Mouse (Mus musculus): Measurements from ENCODE around the gene Hist1h2bb. TPM values are rescaled to one million over a fixed set of nuclear protein-coding genes. Genes with fewer than 3 reads are reported as not detected.
"Not testable (repeated sequence)": the region's sequence is repeated elsewhere in the genome, so short reads cannot be mapped to it uniquely, and the experiment has no call there.

Hist1h2bb gene
- polyA plus RNA-seq, 1 experiment from 2014 or later: 0.41 TPM

DNA sequence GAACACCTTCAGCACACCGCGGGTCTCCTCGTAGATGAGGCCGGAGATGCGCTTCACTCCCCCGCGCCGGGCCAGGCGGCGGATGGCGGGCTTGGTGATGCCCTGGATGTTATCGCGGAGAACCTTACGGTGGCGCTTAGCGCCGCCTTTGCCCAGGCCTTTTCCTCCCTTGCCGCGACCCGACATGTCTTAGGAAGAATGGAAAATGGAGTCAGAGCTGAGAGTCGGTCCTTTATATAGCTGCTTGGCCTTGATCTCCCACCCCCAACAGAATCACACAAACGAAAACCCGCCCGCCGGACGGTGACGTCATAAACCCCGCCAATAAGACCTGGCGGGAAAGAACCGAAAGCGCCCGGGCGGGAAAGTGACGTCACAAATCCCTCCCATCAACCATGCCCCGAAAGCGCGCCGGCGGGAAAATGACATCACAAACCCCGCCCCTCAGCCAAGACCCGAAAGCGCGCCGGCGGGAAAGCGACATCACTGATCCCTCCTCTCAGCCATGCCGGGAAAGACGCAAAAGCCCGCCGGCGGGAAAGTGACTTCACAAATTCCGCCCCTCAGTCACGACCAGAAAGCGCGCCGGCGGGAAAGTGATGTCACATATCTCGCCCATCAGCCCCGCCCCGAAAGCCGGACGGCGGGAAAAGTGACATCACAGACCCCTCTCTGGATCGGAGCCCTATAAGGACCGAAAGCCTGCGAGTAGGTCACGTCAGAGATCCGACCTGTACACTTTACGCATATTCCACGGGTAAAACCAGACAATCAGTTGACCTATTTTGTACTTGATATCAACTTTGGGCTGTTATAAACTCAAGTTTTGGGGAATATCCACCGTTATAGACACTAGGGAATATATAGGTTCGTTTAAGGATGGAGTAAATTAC, 14.7 kb downstream of the Hist1h2bb start, which contains the start of gene Hist1h4a:
Gene Hist1h4a (minus strand): TSS at position 259 of the 893 bp plus-strand sequence.
- ChIA-PET POLR2A (interaction anchor here (0.7 kb wide), 1 partner anchor 10 kb away, joined by 3 read pairs; the partner anchor contains the start of gene Hist1h3b), CTCF (no interaction called here)
- ATAC-seq (peak; percentile 32), DNase-seq (ENCODE audit: low read depth, low spot score) (peak; percentile 94)
- H3K27me3 ChIP-seq: no peaks in the 10 kb centered on the region
- in situ Hi-C loops (cut with MboI; ENCODE audit: low pct_unique_long_range_greater_than_20kb): loop anchor here (25.0 kb wide), 1 partner anchor 1974 kb away; the partner anchor contains the start of genes Hist1h1b, Hist1h2an, Hist1h2bp and Hist1h3i
- TF ChIP-seq CTCF (IDR thresholded peaks at IDR 0.05): no peak

DNA sequence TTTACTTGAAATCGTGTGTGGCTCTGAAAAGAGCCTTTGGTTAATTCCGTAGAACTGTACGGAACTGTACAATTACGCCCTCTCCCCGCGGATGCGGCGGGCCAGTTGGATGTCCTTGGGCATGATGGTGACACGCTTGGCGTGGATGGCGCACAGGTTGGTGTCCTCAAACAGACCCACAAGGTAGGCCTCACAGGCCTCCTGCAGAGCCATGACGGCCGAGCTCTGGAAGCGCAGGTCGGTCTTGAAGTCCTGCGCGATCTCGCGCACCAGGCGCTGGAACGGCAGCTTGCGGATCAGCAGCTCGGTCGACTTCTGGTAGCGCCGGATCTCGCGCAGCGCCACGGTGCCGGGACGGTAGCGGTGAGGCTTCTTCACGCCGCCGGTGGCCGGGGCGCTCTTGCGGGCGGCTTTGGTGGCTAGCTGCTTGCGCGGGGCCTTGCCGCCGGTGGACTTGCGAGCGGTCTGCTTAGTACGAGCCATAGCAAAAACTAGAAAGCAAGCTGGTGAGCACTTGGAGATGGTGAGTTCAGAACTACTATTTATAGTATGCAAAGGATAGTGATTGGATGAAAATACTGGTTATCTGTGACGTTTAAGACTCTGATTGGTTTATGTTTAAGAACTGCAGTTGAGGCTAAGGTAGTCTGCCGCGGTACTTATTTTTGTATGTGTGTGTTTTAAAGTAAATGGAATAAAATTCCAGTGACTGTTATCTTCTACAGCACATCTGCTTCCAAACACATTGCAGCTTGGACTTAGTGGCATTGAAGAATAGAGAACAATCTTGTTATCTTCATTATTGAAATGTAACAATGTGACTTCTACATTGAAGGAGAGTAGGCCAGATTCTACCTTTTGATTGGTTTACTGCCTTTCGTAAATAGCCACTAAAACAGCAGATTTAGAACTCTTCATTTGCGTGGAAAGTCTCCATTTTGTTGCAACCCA, 15.6 kb downstream of the Hist1h2bb start, which contains the start of gene Hist1h3a:
Gene Hist1h3a (minus strand): TSS at position 516 of the 951 bp plus-strand sequence.
- peak; percentile 95 for DNase-seq (ENCODE audit: low read depth, low spot score)
- in situ Hi-C loops (cut with MboI; ENCODE audit: low pct_unique_long_range_greater_than_20kb): loop anchor here (25.0 kb wide), 1 partner anchor 1975 kb away; the partner anchor contains the start of genes Hist1h1b, Hist1h2an, Hist1h2bp and Hist1h3i
- ChIA-PET POLR2A (interaction anchor here (1.7 kb wide), 1 partner anchor 21 kb away, joined by 4 read pairs; no protein-coding TSS in a partner anchor), CTCF (interaction anchor here (1.2 kb wide), 1 partner anchor 8 kb away, joined by 4 read pairs; no protein-coding TSS in a partner anchor)
- peak; percentile 63 for ATAC-seq
- not testable (repeated sequence) for H3K27me3 ChIP-seq

DNA sequence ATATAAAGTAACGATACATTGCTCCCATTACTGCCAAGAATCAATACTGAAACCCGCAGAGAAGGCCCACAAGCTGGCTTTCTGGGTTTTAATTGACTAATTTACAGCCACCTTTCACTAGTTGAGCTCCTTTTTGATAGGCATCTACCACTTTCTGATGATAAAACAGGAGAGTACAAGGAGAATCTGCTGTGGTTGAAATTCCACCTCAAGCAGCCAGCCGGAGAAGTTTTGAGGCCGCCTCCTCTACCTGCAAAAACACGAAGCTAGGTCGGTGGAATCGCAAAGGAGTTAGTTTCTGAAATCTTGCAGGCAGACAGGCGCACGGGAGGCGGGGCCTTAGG, 16.7 kb downstream of the Hist1h2bb start:
- in situ Hi-C loops (cut with MboI; ENCODE audit: low pct_unique_long_range_greater_than_20kb): loop anchor here (25.0 kb wide), 1 partner anchor 1976 kb away; the partner anchor contains the start of genes Hist1h1b, Hist1h2an, Hist1h2bp and Hist1h3i
- CTCF ChIA-PET: interaction anchor here (1.2 kb wide), 1 partner anchor 10 kb away, joined by 4 read pairs; no protein-coding TSS in a partner anchor
- ATAC-seq (no peak), DNase-seq (ENCODE audit: low read depth, low spot score) (no peak)
- POLR2A ChIA-PET: interaction anchor here (0.9 to 1.7 kb wide), 3 partner anchors 9 to 22 kb away, joined by 3 to 4 read pairs (median 4); no protein-coding TSS in a partner anchor
- TF ChIP-seq CTCF (IDR thresholded peaks at IDR 0.05): no peak
- no peaks in the 10 kb centered on the region for H3K27me3 ChIP-seq

DNA sequence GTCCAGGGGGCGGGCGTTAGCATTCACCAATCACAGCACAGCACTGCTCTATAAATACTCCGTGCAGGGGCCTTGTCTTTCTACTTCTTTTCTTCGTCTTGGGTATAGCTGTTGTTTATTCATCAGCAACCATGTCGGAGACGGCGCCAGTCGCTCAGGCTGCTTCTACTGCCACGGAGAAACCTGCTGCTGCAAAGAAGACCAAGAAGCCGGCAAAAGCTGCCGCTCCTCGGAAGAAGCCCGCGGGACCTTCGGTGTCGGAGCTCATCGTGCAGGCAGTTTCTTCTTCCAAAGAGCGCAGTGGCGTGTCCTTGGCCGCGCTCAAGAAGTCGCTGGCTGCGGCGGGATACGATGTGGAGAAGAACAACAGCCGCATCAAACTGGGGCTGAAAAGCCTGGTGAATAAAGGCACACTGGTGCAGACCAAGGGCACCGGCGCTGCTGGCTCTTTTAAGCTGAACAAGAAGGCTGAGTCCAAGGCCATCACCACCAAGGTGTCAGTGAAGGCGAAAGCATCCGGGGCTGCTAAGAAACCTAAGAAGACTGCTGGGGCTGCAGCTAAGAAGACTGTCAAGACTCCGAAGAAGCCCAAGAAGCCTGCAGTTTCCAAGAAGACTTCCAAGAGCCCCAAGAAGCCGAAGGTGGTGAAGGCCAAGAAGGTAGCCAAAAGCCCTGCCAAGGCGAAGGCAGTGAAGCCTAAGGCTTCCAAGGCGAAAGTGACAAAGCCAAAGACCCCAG, 17.2 kb downstream of the Hist1h2bb start, which contains the start of gene Hist1h1a:
Gene Hist1h1a (plus strand): TSS at position 81 of the 738 bp plus-strand sequence.
- CTCF ChIA-PET: interaction anchor here (1.2 kb wide), 1 partner anchor 10 kb away, joined by 4 read pairs; no protein-coding TSS in a partner anchor
- no peaks in the 10 kb centered on the region for H3K27me3 ChIP-seq
- POLR2A ChIA-PET: interaction anchor here (0.9 to 1.7 kb wide), 3 partner anchors 9 to 23 kb away, joined by 3 to 4 read pairs (median 4); no protein-coding TSS in a partner anchor
- DNase-seq (ENCODE audit: low read depth, low spot score) (peak; percentile 64), ATAC-seq (peak; percentile 52)
- no peak for TF ChIP-seq CTCF (IDR thresholded peaks at IDR 0.05)
- in situ Hi-C loops (cut with MboI; ENCODE audit: low pct_unique_long_range_greater_than_20kb): loop anchor here (25.0 kb wide), 1 partner anchor 1976 kb away; the partner anchor contains the start of genes Hist1h1b, Hist1h2an, Hist1h2bp and Hist1h3i

DNA sequence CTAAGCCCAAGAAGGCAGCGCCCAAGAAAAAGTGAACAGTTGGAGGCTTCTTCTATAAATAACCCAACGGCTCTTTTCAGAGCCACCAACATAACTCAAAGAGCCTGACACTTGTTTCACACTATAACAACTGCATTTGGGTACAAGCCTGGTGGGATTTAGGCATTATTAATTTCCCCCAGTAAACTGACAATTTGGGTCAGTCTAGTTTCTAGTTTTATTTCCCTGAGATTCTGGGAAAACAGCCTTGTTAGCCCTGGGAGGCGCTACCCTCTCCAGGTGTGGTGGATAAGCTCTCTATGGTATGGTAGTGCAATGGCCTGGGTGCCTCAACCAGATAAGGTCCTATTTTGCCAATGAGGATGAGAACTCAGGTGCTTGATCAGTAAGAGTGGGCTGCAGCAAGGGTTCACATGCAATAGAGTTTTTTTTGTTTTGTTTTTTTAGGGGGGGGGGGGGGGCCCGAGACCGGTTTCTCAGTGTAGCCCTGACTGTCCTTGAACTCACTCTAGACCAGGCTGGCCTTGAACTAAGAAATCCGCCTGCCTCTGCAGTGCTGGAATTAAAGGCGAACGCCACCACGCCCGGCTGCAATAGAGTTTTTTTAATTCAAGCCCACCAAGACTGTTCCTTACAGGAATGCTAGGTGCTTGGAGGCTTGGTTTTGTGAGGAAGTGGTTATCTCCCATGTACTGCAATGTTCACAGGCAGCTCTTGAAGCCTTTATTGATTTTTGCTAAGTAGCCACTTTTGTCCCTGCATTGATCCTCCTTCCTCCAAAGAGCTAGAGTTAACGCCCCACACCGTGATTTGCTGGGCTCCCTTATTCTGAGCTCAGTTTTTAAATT, 18.0 kb downstream of the Hist1h2bb start:
- no peak for TF ChIP-seq CTCF (IDR thresholded peaks at IDR 0.05)
- ChIA-PET POLR2A (no interaction called here), CTCF (no interaction called here)
- ATAC-seq (no peak), DNase-seq (ENCODE audit: low read depth, low spot score) (no peak)
- in situ Hi-C loops (cut with MboI; ENCODE audit: low pct_unique_long_range_greater_than_20kb): loop anchor here (25.0 kb wide), 1 partner anchor 1977 kb away; the partner anchor contains the start of genes Hist1h1b, Hist1h2an, Hist1h2bp and Hist1h3i
- H3K27me3 ChIP-seq: no peaks in the 10 kb centered on the region

DNA sequence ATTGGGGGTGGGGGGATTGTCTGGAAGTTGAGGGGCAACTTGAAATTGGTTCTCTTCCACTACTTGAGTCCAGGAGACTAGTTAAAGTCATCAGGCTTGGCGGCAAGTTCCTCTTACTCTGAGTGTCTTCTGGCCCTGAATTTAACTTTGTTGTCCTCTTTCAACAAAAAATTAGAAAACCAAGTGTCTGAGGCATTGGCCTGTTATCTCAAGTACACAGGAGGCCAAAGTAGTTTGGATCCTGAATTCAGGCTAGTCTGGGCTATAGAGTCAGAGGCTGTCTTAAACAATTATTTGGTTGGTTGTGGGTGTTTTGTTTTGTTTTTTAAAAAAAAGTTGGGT, 18.6 kb downstream of the Hist1h2bb start:
- CTCF ChIA-PET: no interaction called here
- POLR2A ChIA-PET: no interaction called here
- TF ChIP-seq CTCF (IDR thresholded peaks at IDR 0.05): no peak
- in situ Hi-C loops (cut with MboI; ENCODE audit: low pct_unique_long_range_greater_than_20kb): loop anchor here (25.0 kb wide), 1 partner anchor 1978 kb away; the partner anchor contains the start of genes Hist1h1b, Hist1h2an, Hist1h2bp and Hist1h3i
- ATAC-seq (no peak), DNase-seq (ENCODE audit: low read depth, low spot score) (no peak)
- no peaks in the 10 kb centered on the region for H3K27me3 ChIP-seq

DNA sequence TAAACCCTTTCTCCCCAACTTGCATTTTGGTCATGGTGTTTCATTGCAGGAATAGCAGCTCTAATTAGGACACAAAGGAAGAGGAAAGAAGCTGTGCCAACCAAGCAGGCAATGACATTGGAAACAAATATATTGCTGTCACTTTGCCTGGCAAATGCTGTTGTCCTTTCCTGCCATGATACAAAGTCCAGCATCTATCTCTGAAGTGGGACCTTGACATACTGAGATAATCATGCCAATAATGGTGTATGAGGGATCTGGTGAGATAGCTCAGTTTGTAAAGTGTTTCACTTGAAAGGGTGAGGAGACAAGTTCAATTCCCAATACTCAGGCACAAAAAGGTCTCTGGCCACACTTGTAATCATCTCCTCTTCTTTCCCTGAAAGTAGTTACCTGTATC, 20.2 kb downstream of the Hist1h2bb start:
- ChIA-PET CTCF (no interaction called here), POLR2A (no interaction called here)
- TF ChIP-seq CTCF (IDR thresholded peaks at IDR 0.05): no peak
- DNase-seq (ENCODE audit: low read depth, low spot score): no peak
- no peaks in the 10 kb centered on the region for H3K27me3 ChIP-seq
- ATAC-seq: no peak
- in situ Hi-C loops (cut with MboI; ENCODE audit: low pct_unique_long_range_greater_than_20kb): loop anchor here (25.0 kb wide), 1 partner anchor 1979 kb away; the partner anchor contains the start of genes Hist1h1b, Hist1h2an, Hist1h2bp and Hist1h3i

DNA sequence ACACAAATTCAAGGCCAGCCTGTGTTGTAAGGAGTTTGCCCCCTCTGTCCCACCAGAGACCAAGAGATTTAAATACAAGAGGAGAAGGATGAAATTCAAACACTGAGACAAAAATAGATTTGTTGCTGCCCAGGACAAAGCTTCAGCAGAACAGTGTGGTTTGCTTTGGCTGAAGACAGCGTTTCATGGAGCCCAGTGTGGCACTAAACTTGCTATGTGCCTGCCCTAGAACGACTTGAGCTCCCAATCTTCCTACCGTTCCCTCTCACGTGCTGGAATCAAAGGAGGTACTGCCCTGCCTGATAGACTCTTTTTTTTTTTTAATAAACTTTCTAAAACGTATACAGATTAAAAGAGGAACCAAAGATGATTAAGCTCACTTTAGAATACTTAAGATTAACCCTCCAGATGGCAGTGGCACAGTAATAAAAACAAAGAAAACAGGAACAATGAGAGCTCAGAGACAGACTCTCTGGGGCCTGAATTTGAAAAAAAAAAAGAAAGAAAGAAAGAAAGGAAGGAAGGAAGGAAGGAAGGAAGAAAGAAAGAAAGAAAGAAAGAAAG, 22.4 kb downstream of the Hist1h2bb start:
- ATAC-seq (no peak), DNase-seq (ENCODE audit: low read depth, low spot score) (no peak)
- in situ Hi-C loops (cut with MboI; ENCODE audit: low pct_unique_long_range_greater_than_20kb): loop anchor here (25.0 kb wide), 1 partner anchor 1982 kb away; the partner anchor contains the start of genes Hist1h1b, Hist1h2an, Hist1h2bp and Hist1h3i
- ChIA-PET POLR2A (interaction anchor here (0.9 kb wide), 1 partner anchor 187 kb away, joined by 3 read pairs; no protein-coding TSS in a partner anchor), CTCF (interaction anchor here (0.7 kb wide), 1 partner anchor 1763 kb away, joined by 3 read pairs; no protein-coding TSS in a partner anchor)
- TF ChIP-seq CTCF (IDR thresholded peaks at IDR 0.05): no peak
- no peaks in the 10 kb centered on the region for H3K27me3 ChIP-seq

DNA sequence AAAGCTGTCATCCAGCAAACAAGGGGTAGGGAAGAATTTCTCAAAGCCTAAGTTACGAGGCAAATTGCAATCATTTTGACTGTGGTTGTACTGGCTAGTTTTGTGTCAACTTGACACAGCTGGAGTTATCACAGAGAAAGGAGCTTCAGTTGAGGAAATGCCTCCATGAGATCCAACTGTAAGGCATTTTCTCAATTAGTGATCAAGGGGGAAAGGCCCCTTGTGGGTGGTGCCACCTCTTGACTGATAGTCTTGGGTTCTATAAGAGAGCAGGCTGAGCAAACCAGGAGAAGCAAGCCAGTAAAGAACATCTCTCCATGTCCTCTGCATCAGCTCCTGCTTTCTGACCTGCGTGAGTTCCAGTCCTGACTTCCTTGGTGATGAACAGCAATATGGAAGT, 23.1 kb downstream of the Hist1h2bb start, which contains the start of gene Trim38:
Gene Trim38 (plus strand): TSS at position 301 of the 400 bp plus-strand sequence.
- POLR2A ChIA-PET; CTCF ChIA-PET; DNase-seq (ENCODE audit: low read depth, low spot score); ATAC-seq; H3K27me3 ChIP-seq: not testable (repeated sequence)
- in situ Hi-C loops (cut with MboI; ENCODE audit: low pct_unique_long_range_greater_than_20kb): loop anchor here (25.0 kb wide), 1 partner anchor 1982 kb away; the partner anchor contains the start of genes Hist1h1b, Hist1h2an, Hist1h2bp and Hist1h3i
